ENCODE assay signal across 8 mouse cellular contexts in genomic region chr15:79688268-79688956, GRCm38 (mm10). TPM values are rescaled to one million over a fixed set of nuclear protein-coding genes. Genes with fewer than 3 reads are reported as not detected.
DNase-seq lines count a peak whose midpoint lies in the region; ATAC-seq and TF ChIP-seq lines count a peak whose summit lies in the region.

No protein-coding gene starts in this region.

- no peaks in the 10 kb centered on the region for H3K27me3 ChIP-seq in heart, postnatal 0 days (ENCODE audit: control insufficient read depth, insufficient read depth, low read length)
- no peaks in the 10 kb centered on the region for H3K27me3 ChIP-seq in MEL (ENCODE audit: control insufficient read depth in 1 of 2, insufficient read depth in 2 of 2, low read length in 2 of 2)
- H3K27me3 ChIP-seq in hindbrain, embryonic 11.5 days (ENCODE audit: control insufficient read depth, insufficient read depth, low read length) = no peaks in the 10 kb centered on the region
- no peaks in the 10 kb centered on the region for H3K27me3 ChIP-seq in midbrain, embryonic 11.5 days (ENCODE audit: control insufficient read depth, insufficient read depth, low read length)

- H3K4me1 ChIP-seq in heart, postnatal 0 days (ENCODE audit: control insufficient read depth, insufficient read depth) = peaks cover 53% of the 10 kb centered on the region
- H3K4me1 ChIP-seq in MEL (ENCODE audit: control insufficient read depth in 1 of 2, insufficient read depth in 2 of 2, low read length in 2 of 2) = peaks cover 9 to 23% of the 10 kb centered on the region in 2 experiments
- peaks cover 12% of the 10 kb centered on the region; the same call in 1 of the 2 replicates for H3K4me1 ChIP-seq in hindbrain, embryonic 11.5 days (replicated peaks; ENCODE audit: control insufficient read depth, insufficient read depth, low read length)
- peaks cover 41% of the 10 kb centered on the region for H3K4me1 ChIP-seq in midbrain, embryonic 11.5 days (ENCODE audit: control insufficient read depth, insufficient read depth, low read length)

- 0 out of 2 replicates have a peak, but pooled peaks have one; percentile 31 for TF ChIP-seq EP300 in heart, postnatal 0 days (IDR thresholded peaks at IDR 0.05; ENCODE audit: low read depth)
- 0 out of 4 replicates have a peak, but pooled peaks of 1 of the 2 experiments have one; percentile 17 for TF ChIP-seq EP300 in MEL (IDR thresholded peaks at IDR 0.05; ENCODE audit: low read depth in 1 of 2, low read length in 2 of 2)

- no peak for ATAC-seq in heart, postnatal 0 days (ENCODE audit: insufficient read depth, low read depth)
- ATAC-seq in hindbrain, embryonic 11.5 days (ENCODE audit: low FRiP score) = no peak
- ATAC-seq in midbrain, embryonic 11.5 days (ENCODE audit: low FRiP score) = no peak

- TF ChIP-seq RAD21 in MEL (IDR thresholded peaks at IDR 0.05; ENCODE audit: low read depth, low read length) = no peak

- no peak for TF ChIP-seq POLR2A in MEL (IDR thresholded peaks at IDR 0.05; ENCODE audit: control insufficient read depth in 1 of 2, insufficient read depth in 1 of 2, low read depth in 1 of 2, low read length in 2 of 2, poor library complexity in 1 of 2)

- peaks cover 67% of the 10 kb centered on the region for H3K79me2 ChIP-seq in MEL (ENCODE audit: control insufficient read depth, insufficient read depth, low read length, poor library complexity)

- intact Hi-C loops in heart, postnatal 25 days (cut with DNase I) = no loop called here

- peak overlapping the region; percentile 88 for H3K4me3 ChIP-seq in heart, postnatal 0 days (ENCODE audit: low read depth, low read length)
- peak overlapping the region; percentile 69 to 93 for H3K4me3 ChIP-seq in MEL (ENCODE audit: control insufficient read depth in 1 of 2, insufficient read depth in 1 of 2, low read depth in 2 of 2, low read length in 2 of 2)
- H3K4me3 ChIP-seq in hindbrain, embryonic 11.5 days (ENCODE audit: low read depth, low read length) = peak overlapping the region; percentile 87
- H3K4me3 ChIP-seq in midbrain, embryonic 11.5 days (ENCODE audit: low read depth, low read length) = peak overlapping the region; percentile 79

- peak overlapping the region; percentile 98 for H3K27ac ChIP-seq in heart, postnatal 0 days (ENCODE audit: low read depth)
- H3K27ac ChIP-seq in MEL (ENCODE audit: control insufficient read depth, low read depth, low read length) = peak overlapping the region; percentile 82
- H3K27ac ChIP-seq in hindbrain, embryonic 11.5 days (ENCODE audit: low read depth, low read length) = peak overlapping the region; percentile 84
- peak overlapping the region; percentile 85 for H3K27ac ChIP-seq in midbrain, embryonic 11.5 days (ENCODE audit: low read depth, low read length)

- H3K9ac ChIP-seq in heart, postnatal 0 days (replicated peaks; ENCODE audit: low read depth, low read length) = peak overlapping the region; percentile 94
- H3K9ac ChIP-seq in MEL (ENCODE audit: control insufficient read depth, low read depth, low read length, poor library complexity, severe bottlenecking) = peak overlapping the region; percentile 77
- peak overlapping the region; percentile 88 for H3K9ac ChIP-seq in hindbrain, embryonic 11.5 days (ENCODE audit: low read depth, low read length)
- H3K9ac ChIP-seq in midbrain, embryonic 11.5 days (ENCODE audit: low read length) = peak overlapping the region; percentile 84

- no peaks in the 10 kb centered on the region for H3K36me3 ChIP-seq in heart, postnatal 0 days (replicated peaks; ENCODE audit: control insufficient read depth, insufficient read depth, low read length)
- peaks cover 0 to 31% of the 10 kb centered on the region in 2 experiments; a peak in 3 of 4 replicates for H3K36me3 ChIP-seq in MEL (ENCODE audit: control insufficient read depth in 1 of 2, insufficient read depth in 2 of 2, low read length in 2 of 2)
- H3K36me3 ChIP-seq in hindbrain, embryonic 11.5 days (ENCODE audit: control insufficient read depth, insufficient read depth, low read length) = no peaks in the 10 kb centered on the region
- no peaks in the 10 kb centered on the region for H3K36me3 ChIP-seq in midbrain, embryonic 11.5 days (ENCODE audit: control insufficient read depth, insufficient read depth, low read length)

- WGBS in heart, postnatal 0 days = 5% methylated on average over 8 of the region's 8 CpGs
- WGBS in hindbrain, embryonic 11.5 days = 5% methylated on average over 8 of the region's 8 CpGs
- 5% methylated on average over 8 of the region's 8 CpGs for WGBS in midbrain, embryonic 11.5 days

- no peak for TF ChIP-seq CTCF in heart, postnatal 0 days (IDR thresholded peaks at IDR 0.05; ENCODE audit: low read depth)
- TF ChIP-seq CTCF in MEL (IDR thresholded peaks at IDR 0.05 in 2 of 3, conservative IDR thresholded peaks at IDR 0.05 in 1 of 3; ENCODE audit: control insufficient read depth in 1 of 3, insufficient read depth in 1 of 3, low read depth in 2 of 3, low read length in 3 of 3, poor library complexity in 1 of 3, severe bottlenecking in 1 of 3) = no peak

- no peak for DNase-seq in heart, postnatal 0 days (ENCODE audit: low spot score)
- DNase-seq in heart, postnatal 25 days (ENCODE audit: low spot score) = no peak
- DNase-seq in MEL (ENCODE audit: low read depth, low spot score) = no peak
- DNase-seq in hindbrain, embryonic 11.5 days (ENCODE audit: low spot score) = no peak
- no peak for DNase-seq in midbrain, embryonic 11.5 days (ENCODE audit: low spot score, missing footprints)
- no peak for DNase-seq in embryo, embryonic 10.5 days (ENCODE audit: low spot score)
- DNase-seq in right cerebral cortex, postnatal 25 days = no peak
- DNase-seq in adrenal gland, postnatal 10 days = no peak

- H3K4me2 ChIP-seq in heart, postnatal 0 days (ENCODE audit: low read depth, low read length) = peak overlapping the region; percentile 84
- peak overlapping the region; percentile 82 for H3K4me2 ChIP-seq in hindbrain, embryonic 11.5 days (replicated peaks; ENCODE audit: low read depth, low read length)
- peak overlapping the region; percentile 66 for H3K4me2 ChIP-seq in midbrain, embryonic 11.5 days

- H3K9me3 ChIP-seq in heart, postnatal 0 days (replicated peaks; ENCODE audit: control insufficient read depth, low read length) = no peaks in the 10 kb centered on the region
- H3K9me3 ChIP-seq in MEL (replicated peaks; ENCODE audit: insufficient read depth, low read length) = no peaks in the 10 kb centered on the region
- H3K9me3 ChIP-seq in hindbrain, embryonic 11.5 days (ENCODE audit: control insufficient read depth, low read length) = no peaks in the 10 kb centered on the region
- H3K9me3 ChIP-seq in midbrain, embryonic 11.5 days (ENCODE audit: control insufficient read depth, low read length) = no peaks in the 10 kb centered on the region

RNA-seq across cellular contexts. Expression of gene Josd1, which starts 0.7 kb away (rescaled TPM):
- 38.4 and 60.6 TPM in 2 replicates for total RNA-seq in heart, postnatal 0 days (2014; rRNA removed; ENCODE audit: low replicate concordance)
- polyA plus RNA-seq in heart, postnatal 0 days (2015; fragmentation: Nextera tagmentation; extraction: Ambion mirVana) = 17.3 and 17.8 TPM in 2 replicates
- 10 to 100 TPM; 23.6 to 26.4 TPM for total RNA-seq in heart, postnatal 25 days (2021)
- total RNA-seq in MEL (2012; rRNA removed) = 37.8 and 47.2 TPM in 2 replicates
- polyA plus RNA-seq in MEL (2012; ENCODE audit: insufficient read depth in 1 of 2, insufficient read length in 2 of 2, low read depth in 1 of 2, low replicate concordance in 2 of 2, missing spikeins in 1 of 2) = 10 to 100 TPM in 1 of 2 experiments, not detected in 1; 46.5 TPM
- polyA plus RNA-seq in hindbrain, embryonic 11.5 days (2014; fragmentation: Nextera tagmentation; extraction: Ambion mirVana) = 12.2 and 14.7 TPM in 2 replicates
- polyA plus RNA-seq in midbrain, embryonic 11.5 days (2014; fragmentation: Nextera tagmentation; extraction: Ambion mirVana) = 12.9 and 14.0 TPM in 2 replicates
- 10 to 100 TPM; 45.1 to 50.7 TPM for total RNA-seq in adrenal gland, postnatal 10 days (2021)

RNA-seq across cellular contexts. Expression of gene Gtpbp1, which starts 2.2 kb away (rescaled TPM):
- 34.3 and 39.9 TPM in 2 replicates for total RNA-seq in heart, postnatal 0 days (2014; rRNA removed; ENCODE audit: low replicate concordance)
- polyA plus RNA-seq in heart, postnatal 0 days (2015; fragmentation: Nextera tagmentation; extraction: Ambion mirVana) = 18.0 and 20.6 TPM in 2 replicates
- total RNA-seq in heart, postnatal 25 days (2021) = 10 to 100 TPM; 27.2 to 31.8 TPM
- 41.9 and 50.3 TPM in 2 replicates for total RNA-seq in MEL (2012; rRNA removed)
- 10 to 100 TPM in 1 of 2 experiments, not detected in 1; 92.2 TPM for polyA plus RNA-seq in MEL (2012; ENCODE audit: insufficient read depth in 1 of 2, insufficient read length in 2 of 2, low read depth in 1 of 2, low replicate concordance in 2 of 2, missing spikeins in 1 of 2)
- 28.1 and 33.9 TPM in 2 replicates for polyA plus RNA-seq in hindbrain, embryonic 11.5 days (2014; fragmentation: Nextera tagmentation; extraction: Ambion mirVana)
- 31.9 and 37.5 TPM in 2 replicates for polyA plus RNA-seq in midbrain, embryonic 11.5 days (2014; fragmentation: Nextera tagmentation; extraction: Ambion mirVana)
- 10 to 100 TPM; 26.7 to 30.0 TPM for total RNA-seq in adrenal gland, postnatal 10 days (2021)

RNA-seq across cellular contexts. Expression of gene Tomm22, which starts 17.8 kb away (rescaled TPM):
- 208 and 280 TPM in 2 replicates for total RNA-seq in heart, postnatal 0 days (2014; rRNA removed; ENCODE audit: low replicate concordance)
- 273 and 276 TPM in 2 replicates for polyA plus RNA-seq in heart, postnatal 0 days (2015; fragmentation: Nextera tagmentation; extraction: Ambion mirVana)
- 100 to 1,000 TPM; 120 to 122 TPM for total RNA-seq in heart, postnatal 25 days (2021)
- total RNA-seq in MEL (2012; rRNA removed) = 161 and 174 TPM in 2 replicates
- 100 to 1,000 TPM; 281 to 829 TPM for polyA plus RNA-seq in MEL (2012; ENCODE audit: insufficient read depth in 1 of 2, insufficient read length in 2 of 2, low read depth in 1 of 2, low replicate concordance in 2 of 2, missing spikeins in 1 of 2)
- 337 and 338 TPM in 2 replicates for polyA plus RNA-seq in hindbrain, embryonic 11.5 days (2014; fragmentation: Nextera tagmentation; extraction: Ambion mirVana)
- 327 and 349 TPM in 2 replicates for polyA plus RNA-seq in midbrain, embryonic 11.5 days (2014; fragmentation: Nextera tagmentation; extraction: Ambion mirVana)
- total RNA-seq in adrenal gland, postnatal 10 days (2021) = 100 to 1,000 TPM; 143 to 156 TPM

RNA-seq across cellular contexts. Expression of gene Cby1, which starts 29.4 kb away (rescaled TPM):
- 31.9 and 35.1 TPM in 2 replicates for total RNA-seq in heart, postnatal 0 days (2014; rRNA removed; ENCODE audit: low replicate concordance)
- 53.8 and 55.9 TPM in 2 replicates for polyA plus RNA-seq in heart, postnatal 0 days (2015; fragmentation: Nextera tagmentation; extraction: Ambion mirVana)
- 10 to 100 TPM; 22.9 to 25.9 TPM for total RNA-seq in heart, postnatal 25 days (2021)
- 29.6 and 34.3 TPM in 2 replicates for total RNA-seq in MEL (2012; rRNA removed)
- polyA plus RNA-seq in MEL (2012; ENCODE audit: insufficient read depth in 1 of 2, insufficient read length in 2 of 2, low read depth in 1 of 2, low replicate concordance in 2 of 2, missing spikeins in 1 of 2) = 10 to 100 TPM in 1 of 2 experiments, not detected in 1; 56.2 TPM
- polyA plus RNA-seq in hindbrain, embryonic 11.5 days (2014; fragmentation: Nextera tagmentation; extraction: Ambion mirVana) = 74.6 and 76.1 TPM in 2 replicates
- polyA plus RNA-seq in midbrain, embryonic 11.5 days (2014; fragmentation: Nextera tagmentation; extraction: Ambion mirVana) = 85.1 and 87.4 TPM in 2 replicates
- 10 to 100 TPM; 22.7 to 26.0 TPM for total RNA-seq in adrenal gland, postnatal 10 days (2021)

RNA-seq across cellular contexts. Expression of gene Fam227a, which starts 29.7 kb away (rescaled TPM):
- 1.7 and 1.9 TPM in 2 replicates for total RNA-seq in heart, postnatal 0 days (2014; rRNA removed; ENCODE audit: low replicate concordance)
- 0.31 and 0.48 TPM in 2 replicates for polyA plus RNA-seq in heart, postnatal 0 days (2015; fragmentation: Nextera tagmentation; extraction: Ambion mirVana)
- total RNA-seq in heart, postnatal 25 days (2021) = 1 to 10 TPM in 1 of 2 experiments, under 1 TPM in 1; 0.84 to 1.3 TPM
- total RNA-seq in MEL (2012; rRNA removed) = 0.35 and 0.39 TPM in 2 replicates
- polyA plus RNA-seq in MEL (2012; ENCODE audit: insufficient read depth in 1 of 2, insufficient read length in 2 of 2, low read depth in 1 of 2, low replicate concordance in 2 of 2, missing spikeins in 1 of 2) = under 1 TPM in 1 of 2 experiments, not detected in 1; 0.60 TPM
- 3.7 and 6.0 TPM in 2 replicates for polyA plus RNA-seq in hindbrain, embryonic 11.5 days (2014; fragmentation: Nextera tagmentation; extraction: Ambion mirVana)
- polyA plus RNA-seq in midbrain, embryonic 11.5 days (2014; fragmentation: Nextera tagmentation; extraction: Ambion mirVana) = 2.2 and 3.7 TPM in 2 replicates
- 1 to 10 TPM; 2.8 to 3.1 TPM for total RNA-seq in adrenal gland, postnatal 10 days (2021)
